Mouse (Mus musculus): Measurements from ENCODE around the gene Ophn1. TPM values are rescaled to one million over a fixed set of nuclear protein-coding genes. Genes with fewer than 3 reads are reported as not detected.

The Ophn1 gene
- polyA plus RNA-seq, 1 experiment from 2014 or later = 10.2 TPM

DNA sequence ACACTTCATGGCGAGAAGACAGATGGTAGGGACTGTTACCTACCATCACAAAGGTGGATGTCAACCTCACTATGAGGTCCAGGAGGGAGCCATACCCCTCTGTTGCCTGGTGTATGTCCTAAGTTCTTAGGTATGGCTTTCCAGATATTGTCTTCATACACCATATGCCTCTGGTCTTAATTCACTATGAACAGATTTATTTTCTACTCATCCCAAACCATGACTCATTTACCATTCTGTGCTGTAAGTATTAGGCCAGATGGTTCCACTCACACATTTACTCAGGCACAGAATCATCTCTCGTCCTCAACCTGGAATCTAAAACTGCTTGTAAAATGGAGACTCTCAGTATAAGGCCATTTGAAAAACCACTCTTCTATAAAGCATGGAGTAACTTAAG, 135.7 kb downstream of the Ophn1 start:
- no peaks in the 10 kb centered on the region for H3K27me3 ChIP-seq (replicated peaks)
- H3K9me3 ChIP-seq = no peaks in the 10 kb centered on the region
- H3K27ac ChIP-seq = no peak overlapping the region
- no peak overlapping the region for H3K4me3 ChIP-seq (replicated peaks)
- ATAC-seq = no peak
- no peak overlapping the region for H3K9ac ChIP-seq
- 59% methylated on average over 2 of the region's 2 CpGs for WGBS
- no peaks in the 10 kb centered on the region for H3K4me1 ChIP-seq (replicated peaks)
- H3K4me2 ChIP-seq (replicated peaks) = no peak overlapping the region
- no peaks in the 10 kb centered on the region for H3K36me3 ChIP-seq

DNA sequence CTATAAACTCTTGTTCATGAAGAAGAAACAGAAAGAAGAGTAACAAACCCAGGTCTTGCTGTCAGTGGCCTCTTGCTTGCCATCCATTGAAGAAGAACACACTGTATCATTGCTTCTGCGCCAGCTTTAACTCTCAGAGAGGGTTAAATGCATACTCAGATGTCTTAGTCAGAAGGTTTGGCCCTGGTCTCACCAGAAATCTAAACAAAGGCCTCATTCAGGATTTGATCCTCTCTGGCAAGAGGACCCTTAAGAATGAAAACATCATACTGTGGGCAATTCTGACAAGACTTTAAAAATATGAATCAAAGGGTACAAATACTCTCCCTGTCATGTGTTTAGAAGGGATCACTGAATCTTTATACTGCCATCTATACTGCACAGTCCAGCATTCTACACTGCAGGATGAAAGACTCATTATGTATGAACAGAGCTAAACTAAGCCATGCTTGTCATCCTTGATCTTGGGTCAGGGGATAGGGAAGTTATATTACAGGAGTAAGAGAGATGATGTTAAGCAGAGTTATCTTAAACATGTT, 139.5 kb downstream of the Ophn1 start:
- Histone ChIP-seq H3K27ac (no peak overlapping the region), H3K4me1 (replicated peaks) (no peaks in the 10 kb centered on the region), H3K9ac (no peak overlapping the region), H3K4me3 (replicated peaks) (no peak overlapping the region), H3K9me3 (no peaks in the 10 kb centered on the region), H3K4me2 (replicated peaks) (no peak overlapping the region), H3K27me3 (replicated peaks) (no peaks in the 10 kb centered on the region), H3K36me3 (no peaks in the 10 kb centered on the region)
- ATAC-seq = no peak
- WGBS = 63% methylated on average over 1 of the region's 1 CpGs

DNA sequence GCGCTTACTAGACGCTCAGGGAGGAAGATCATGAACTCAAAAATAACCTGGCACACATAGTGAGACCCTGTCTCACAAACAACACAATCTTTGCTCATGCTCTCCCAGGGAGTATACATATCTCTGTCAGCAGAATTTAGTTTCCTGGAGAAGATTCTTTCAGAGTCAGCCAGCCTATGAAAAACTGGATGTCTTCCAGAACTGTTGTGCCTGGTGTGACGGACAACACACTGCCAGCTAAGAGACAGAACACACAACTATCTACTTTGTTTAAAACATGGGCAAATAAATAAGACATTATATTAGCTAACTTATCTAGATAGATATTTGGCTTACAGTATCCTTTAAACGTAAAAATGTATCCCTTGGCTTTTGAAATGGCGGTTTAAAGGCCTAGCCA, 154.1 kb downstream of the Ophn1 start:
- H3K27me3 ChIP-seq (replicated peaks) = no peaks in the 10 kb centered on the region
- H3K4me3 ChIP-seq (replicated peaks) = no peak overlapping the region
- no peak for ATAC-seq
- 72% methylated on average over 5 of the region's 5 CpGs for WGBS
- H3K4me2 ChIP-seq (replicated peaks) = no peak overlapping the region
- no peaks in the 10 kb centered on the region for H3K36me3 ChIP-seq
- no peaks in the 10 kb centered on the region for H3K4me1 ChIP-seq (replicated peaks)
- H3K9ac ChIP-seq = no peak overlapping the region
- H3K9me3 ChIP-seq = no peaks in the 10 kb centered on the region
- no peak overlapping the region for H3K27ac ChIP-seq

DNA sequence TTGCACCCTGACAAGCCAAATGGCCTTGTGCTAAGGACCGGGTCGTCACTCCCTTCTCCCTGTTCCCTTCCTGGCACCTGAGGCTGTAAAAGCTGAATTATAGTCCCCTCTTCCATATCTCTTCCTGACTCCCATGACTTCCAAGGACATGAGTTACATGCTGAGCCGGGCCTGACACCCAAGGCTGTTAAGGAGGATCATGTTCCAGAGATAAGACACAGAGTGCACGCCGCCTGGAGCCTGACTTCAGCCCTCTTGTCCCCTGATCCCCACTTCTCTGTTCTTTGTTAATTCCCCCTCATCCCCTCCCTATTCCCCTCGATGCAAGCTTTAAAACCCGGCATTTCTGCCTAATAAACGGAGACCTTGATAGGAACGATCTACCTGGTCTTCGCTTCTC, 167.8 kb downstream of the Ophn1 start:
- Histone ChIP-seq H3K4me2 (replicated peaks) (no peak overlapping the region), H3K27ac (no peak overlapping the region), H3K4me3 (replicated peaks) (no peak overlapping the region), H3K36me3 (no peaks in the 10 kb centered on the region), H3K9me3 (no peaks in the 10 kb centered on the region), H3K27me3 (replicated peaks) (no peaks in the 10 kb centered on the region), H3K4me1 (replicated peaks) (no peaks in the 10 kb centered on the region), H3K9ac (no peak overlapping the region)
- 60% methylated on average over 10 of the region's 10 CpGs for WGBS
- no peak for ATAC-seq

DNA sequence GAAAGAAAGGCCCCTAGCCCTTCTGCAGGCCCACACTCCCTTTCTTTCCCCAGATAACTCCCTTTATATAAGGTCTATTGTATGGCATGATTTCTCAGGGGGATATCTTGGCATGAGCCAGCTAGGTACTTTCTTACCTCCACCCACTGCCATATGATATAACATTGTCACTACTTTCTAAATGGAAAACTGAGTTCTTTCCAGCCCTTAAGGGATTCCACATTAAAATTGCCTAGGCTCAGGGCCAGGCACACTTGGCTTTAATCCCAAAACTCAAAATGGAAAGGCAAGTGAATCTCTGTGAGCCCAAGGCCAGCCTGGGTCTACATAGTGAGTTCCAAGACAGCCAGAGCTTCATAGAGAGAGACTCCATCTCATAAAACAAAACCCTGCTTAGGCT, 183.1 kb downstream of the Ophn1 start:
- no peaks in the 10 kb centered on the region for H3K4me1 ChIP-seq (replicated peaks)
- H3K9me3 ChIP-seq = no peaks in the 10 kb centered on the region
- no peak overlapping the region for H3K27ac ChIP-seq
- no peak overlapping the region for H3K4me3 ChIP-seq (replicated peaks)
- H3K36me3 ChIP-seq = no peaks in the 10 kb centered on the region
- no peaks in the 10 kb centered on the region for H3K27me3 ChIP-seq (replicated peaks)
- no peak overlapping the region for H3K4me2 ChIP-seq (replicated peaks)
- H3K9ac ChIP-seq = no peak overlapping the region
- ATAC-seq = no peak

DNA sequence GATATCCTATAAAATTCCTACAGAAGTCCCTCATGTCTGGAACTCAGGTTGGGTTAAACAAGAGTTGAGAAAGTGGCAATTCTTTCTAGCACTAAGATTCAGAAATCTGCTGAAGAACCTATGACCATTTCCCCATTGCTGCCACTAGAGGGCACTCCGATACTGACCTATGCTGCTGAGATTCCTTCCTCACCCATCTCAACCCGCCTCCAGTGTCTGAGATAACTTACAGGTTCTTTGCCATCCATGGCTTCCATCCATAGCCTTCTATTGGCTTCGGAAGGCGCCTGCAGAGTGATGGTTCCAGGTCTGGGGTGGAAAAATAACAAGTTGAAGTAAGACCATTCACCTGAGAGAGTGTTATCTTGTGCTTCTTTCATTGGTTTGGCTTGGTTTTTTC, 189.2 kb downstream of the Ophn1 start:
- Histone ChIP-seq H3K4me2 (replicated peaks) (no peak overlapping the region), H3K9ac (no peak overlapping the region), H3K27me3 (replicated peaks) (no peaks in the 10 kb centered on the region), H3K36me3 (no peaks in the 10 kb centered on the region), H3K4me1 (replicated peaks) (no peaks in the 10 kb centered on the region), H3K9me3 (no peaks in the 10 kb centered on the region), H3K4me3 (replicated peaks) (no peak overlapping the region), H3K27ac (no peak overlapping the region)
- no peak for ATAC-seq
- 21% methylated on average over 4 of the region's 4 CpGs for WGBS

DNA sequence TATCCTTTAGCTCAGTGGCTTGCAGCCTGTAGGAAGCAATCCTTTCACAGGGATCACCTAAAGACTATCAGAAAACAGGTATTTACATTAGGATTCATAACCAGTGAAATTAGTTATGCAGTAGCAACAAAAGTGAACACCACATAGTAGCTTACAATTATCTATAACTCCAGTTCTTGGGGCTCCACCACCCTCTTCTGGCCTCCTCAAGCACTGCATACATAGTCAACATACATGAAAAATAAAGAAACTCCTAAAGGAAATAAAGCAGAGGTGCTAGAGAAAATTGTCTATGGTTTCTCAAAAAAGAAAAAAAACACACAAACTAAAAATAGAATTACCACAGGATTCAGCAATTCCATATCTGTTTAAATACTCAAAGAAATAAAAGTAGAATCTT, 208.2 kb downstream of the Ophn1 start:
- Histone ChIP-seq H3K4me2 (replicated peaks) (no peak overlapping the region), H3K4me1 (replicated peaks) (no peaks in the 10 kb centered on the region), H3K27me3 (replicated peaks) (no peaks in the 10 kb centered on the region), H3K36me3 (no peaks in the 10 kb centered on the region), H3K9ac (no peak overlapping the region), H3K9me3 (no peaks in the 10 kb centered on the region), H3K4me3 (replicated peaks) (no peak overlapping the region), H3K27ac (no peak overlapping the region)
- no peak for ATAC-seq

DNA sequence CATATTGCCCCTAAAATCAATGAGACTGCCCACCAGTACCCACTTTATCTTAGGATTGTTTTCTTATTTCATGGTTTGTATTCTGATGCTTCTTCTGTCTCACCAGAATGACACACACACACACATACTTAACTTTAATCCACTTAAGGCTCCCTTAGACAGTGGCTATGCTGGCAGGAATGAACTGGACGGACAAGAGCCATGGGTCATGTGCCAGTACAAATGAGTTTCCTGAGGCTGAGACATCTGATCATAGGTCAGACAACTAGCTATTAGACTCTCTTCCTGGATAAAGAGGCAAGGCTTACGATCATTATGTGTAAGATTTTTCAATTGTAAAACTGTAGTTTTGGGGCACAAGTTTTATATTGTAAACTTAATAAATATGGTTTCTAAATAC, 209.5 kb downstream of the Ophn1 start:
- no peak for ATAC-seq
- H3K27ac ChIP-seq = no peak overlapping the region
- H3K9me3 ChIP-seq = no peaks in the 10 kb centered on the region
- H3K27me3 ChIP-seq (replicated peaks) = no peaks in the 10 kb centered on the region
- no peak overlapping the region for H3K4me3 ChIP-seq (replicated peaks)
- no peaks in the 10 kb centered on the region for H3K4me1 ChIP-seq (replicated peaks)
- no peaks in the 10 kb centered on the region for H3K36me3 ChIP-seq
- 84% methylated on average over 2 of the region's 2 CpGs for WGBS
- no peak overlapping the region for H3K4me2 ChIP-seq (replicated peaks)
- H3K9ac ChIP-seq = no peak overlapping the region

DNA sequence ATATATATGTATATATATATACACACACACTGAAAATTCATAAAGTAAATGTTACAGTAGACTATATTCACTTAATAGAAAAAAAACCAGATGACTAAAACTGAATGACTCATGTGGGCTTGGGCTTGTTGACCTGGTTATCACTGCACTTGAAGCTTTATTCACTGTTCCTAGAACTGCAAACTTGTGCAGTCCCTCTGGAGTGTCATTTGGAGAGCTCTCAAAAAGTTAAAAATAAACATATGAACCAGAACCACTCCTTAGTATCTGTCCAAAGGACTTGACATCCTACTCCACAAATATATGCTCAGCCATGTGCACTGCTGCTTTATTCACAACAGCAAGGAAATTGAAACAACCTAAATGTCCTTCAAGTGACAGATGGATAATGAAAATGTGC, 219.8 kb downstream of the Ophn1 start:
- no peak overlapping the region for H3K4me3 ChIP-seq (replicated peaks)
- H3K4me2 ChIP-seq (replicated peaks) = no peak overlapping the region
- no peaks in the 10 kb centered on the region for H3K9me3 ChIP-seq
- H3K27ac ChIP-seq = no peak overlapping the region
- H3K36me3 ChIP-seq = no peaks in the 10 kb centered on the region
- no peaks in the 10 kb centered on the region for H3K27me3 ChIP-seq (replicated peaks)
- H3K9ac ChIP-seq = no peak overlapping the region
- no peaks in the 10 kb centered on the region for H3K4me1 ChIP-seq (replicated peaks)
- no peak for ATAC-seq

DNA sequence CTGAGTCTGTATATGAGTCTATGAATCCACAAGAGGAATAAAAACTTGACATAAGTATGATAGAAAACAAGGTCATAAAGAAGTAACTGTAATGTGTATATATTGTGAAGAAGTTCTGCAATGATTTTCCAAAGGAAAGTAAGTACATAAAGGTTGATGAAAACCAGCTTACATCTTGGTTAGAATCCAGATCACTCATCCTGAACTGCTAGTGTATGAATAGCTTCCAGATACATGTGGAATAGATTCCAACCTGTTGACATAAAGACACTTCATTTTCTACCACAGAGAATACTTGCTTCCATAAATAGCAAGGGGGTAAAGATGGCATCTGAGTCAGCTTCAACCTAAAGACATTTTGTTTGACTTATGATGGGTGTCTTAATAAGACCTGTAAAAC, 239.4 kb downstream of the Ophn1 start:
- no peak overlapping the region for H3K4me3 ChIP-seq (replicated peaks)
- no peaks in the 10 kb centered on the region for H3K27me3 ChIP-seq (replicated peaks)
- no peaks in the 10 kb centered on the region for H3K9me3 ChIP-seq
- ATAC-seq = no peak
- H3K36me3 ChIP-seq = no peaks in the 10 kb centered on the region
- H3K9ac ChIP-seq = no peak overlapping the region
- H3K4me1 ChIP-seq (replicated peaks) = no peaks in the 10 kb centered on the region
- no peak overlapping the region for H3K27ac ChIP-seq
- H3K4me2 ChIP-seq (replicated peaks) = no peak overlapping the region

DNA sequence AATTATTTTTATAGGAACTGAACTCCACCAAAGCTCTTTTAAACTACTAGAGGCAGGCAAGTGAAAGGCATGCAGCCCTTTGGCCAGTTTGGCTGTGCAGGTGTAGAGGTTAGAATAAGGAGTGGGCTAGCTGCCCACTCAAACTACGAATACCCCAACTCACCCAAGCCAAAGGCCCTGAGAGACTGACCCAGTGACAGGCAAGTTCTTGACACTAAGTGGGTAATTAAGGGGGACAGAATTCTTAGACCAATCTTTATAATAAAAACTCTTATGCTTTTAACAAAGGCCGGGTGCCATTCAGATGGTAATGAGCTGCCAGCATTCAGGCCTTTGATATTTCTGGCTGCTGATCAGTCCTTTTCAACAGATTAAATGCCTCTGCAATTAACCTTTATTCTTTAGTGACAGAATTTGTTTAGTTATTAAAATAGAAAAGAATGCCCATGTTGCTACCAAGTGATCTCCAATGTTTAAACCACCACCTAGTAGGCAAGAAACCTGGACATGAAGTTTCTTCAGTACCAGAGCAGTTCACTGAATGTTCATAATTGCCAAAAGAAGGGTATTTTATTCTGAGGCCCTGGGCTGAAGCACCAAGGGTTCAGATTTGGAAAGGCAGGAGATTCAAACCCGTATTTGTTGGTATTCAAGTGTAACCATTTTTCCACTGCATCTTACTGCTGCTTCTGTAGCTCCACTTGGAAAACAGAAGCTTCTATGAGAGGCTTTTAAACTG, 262.0 kb downstream of the Ophn1 start:
- Histone ChIP-seq H3K9ac (no peak overlapping the region), H3K4me1 (replicated peaks) (no peaks in the 10 kb centered on the region), H3K9me3 (no peaks in the 10 kb centered on the region), H3K4me2 (replicated peaks) (no peak overlapping the region), H3K4me3 (replicated peaks) (no peak overlapping the region), H3K27me3 (replicated peaks) (no peaks in the 10 kb centered on the region), H3K36me3 (no peaks in the 10 kb centered on the region), H3K27ac (no peak overlapping the region)
- ATAC-seq = no peak
- WGBS = 90% methylated on average over 3 of the region's 3 CpGs

DNA sequence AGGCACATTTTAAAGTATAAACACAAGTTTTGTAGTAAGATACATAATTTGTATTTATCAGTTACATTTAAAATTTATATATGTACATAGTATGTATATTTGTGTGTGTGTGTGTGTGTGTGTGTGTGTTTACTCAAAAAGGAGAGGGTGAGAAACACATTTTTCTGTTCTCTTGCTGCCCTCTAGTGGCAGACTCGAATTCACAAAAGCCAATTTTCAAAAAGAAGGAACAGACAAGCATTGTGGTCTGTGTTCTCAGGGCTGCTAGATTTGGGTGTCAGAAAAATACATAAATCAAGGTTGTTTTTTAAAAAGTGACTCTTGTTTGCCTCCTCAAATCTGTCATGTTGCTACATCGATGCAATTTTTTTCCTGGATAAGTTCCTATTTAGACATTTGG, 272.0 kb downstream of the Ophn1 start:
- WGBS = 0% methylated on average over 2 of the region's 2 CpGs
- H3K27ac ChIP-seq = no peak overlapping the region

DNA sequence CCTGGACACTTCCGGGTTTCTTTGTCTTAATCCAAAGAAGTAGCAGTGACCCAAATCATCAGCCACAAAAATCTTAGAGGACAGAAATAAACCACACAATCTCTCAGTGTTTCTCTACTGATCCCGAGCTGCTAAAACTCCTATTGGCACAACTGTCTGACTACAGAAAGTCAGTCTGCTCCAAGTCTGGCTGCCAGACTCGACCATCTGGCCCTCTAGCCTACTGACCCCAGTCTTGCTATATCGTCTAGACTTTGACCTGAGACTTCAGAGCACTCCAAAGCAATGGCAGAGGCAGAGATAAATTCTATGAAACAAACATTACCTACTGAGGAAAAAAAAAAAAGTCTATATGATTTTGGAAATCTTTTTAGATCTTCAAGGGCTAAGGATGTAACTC, 273.4 kb downstream of the Ophn1 start:
- Histone ChIP-seq H3K9me3 (no peaks in the 10 kb centered on the region), H3K27me3 (replicated peaks) (no peaks in the 10 kb centered on the region), H3K9ac (no peak overlapping the region), H3K4me3 (replicated peaks) (no peak overlapping the region), H3K36me3 (no peaks in the 10 kb centered on the region), H3K27ac (no peak overlapping the region), H3K4me2 (replicated peaks) (no peak overlapping the region), H3K4me1 (replicated peaks) (no peaks in the 10 kb centered on the region)
- no peak for ATAC-seq
- 61% methylated on average over 4 of the region's 4 CpGs for WGBS

More for the DNA sequence above, 272.0 kb downstream of the Ophn1 start:
- ATAC-seq = no peak
- Histone ChIP-seq H3K9me3 (no peaks in the 10 kb centered on the region), H3K4me3 (replicated peaks) (no peak overlapping the region), H3K4me1 (replicated peaks) (no peaks in the 10 kb centered on the region), H3K27me3 (replicated peaks) (no peaks in the 10 kb centered on the region), H3K36me3 (no peaks in the 10 kb centered on the region), H3K9ac (no peak overlapping the region), H3K4me2 (replicated peaks) (no peak overlapping the region)
